Mouse (Mus musculus): Measurements from ENCODE around the gene Lrrc52. TPM values are rescaled to one million over a fixed set of nuclear protein-coding genes. Genes with fewer than 3 reads are reported as not detected.

Gene Lrrc52
- not detected for polyA plus RNA-seq (2015; fragmentation: Illumina TruSeq; extraction: RNeasy Lipid Tissue Mini Kit (QIAGEN cat#74804); ENCODE audit: insufficient read depth, low read depth, low replicate concordance)

DNA sequence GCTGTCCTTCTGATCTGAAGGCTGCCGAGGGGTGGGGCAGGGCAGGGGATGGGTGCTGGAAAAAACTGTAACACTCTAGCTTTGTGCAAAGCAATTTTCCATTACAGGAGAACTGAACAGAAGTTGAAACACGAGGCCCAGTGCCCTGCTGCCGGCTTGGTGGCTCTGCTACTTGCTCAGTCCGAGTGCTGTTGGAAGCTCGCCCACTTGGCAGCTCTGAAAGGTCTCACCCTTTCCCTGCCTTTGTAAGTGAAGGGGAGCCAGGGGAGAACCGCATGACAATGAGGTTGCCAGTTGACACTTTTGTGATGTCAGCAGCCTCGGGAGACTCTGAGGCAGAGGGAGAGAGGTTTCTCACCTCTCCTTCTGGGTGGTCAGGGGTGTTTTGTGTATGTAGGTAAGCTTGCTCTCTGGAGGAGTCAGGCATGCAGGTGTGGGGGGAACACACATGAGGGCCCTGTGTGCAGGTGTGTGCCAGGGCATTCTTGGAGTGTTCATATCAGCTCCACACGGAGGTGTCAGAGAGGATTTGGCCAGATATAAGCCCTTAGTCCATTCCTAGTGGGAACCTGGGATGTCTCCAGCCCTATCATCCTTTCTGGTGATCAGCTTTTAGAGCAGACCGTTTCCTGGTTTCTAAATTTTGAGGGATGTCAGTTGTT lies at the start of gene Lrrc52:
Gene Lrrc52 (minus strand): TSS at position 16 of the 662 bp plus-strand sequence.

Other genes with a start within 250 kb of the Lrrc52 start
- gene Uck2, start 181.5 kb downstream of the Lrrc52 start, polyA plus RNA-seq (2015; fragmentation: Illumina TruSeq; extraction: RNeasy Lipid Tissue Mini Kit (QIAGEN cat#74804); ENCODE audit: insufficient read depth, low read depth, low replicate concordance), result 10.1 TPM
- 22.1 TPM for gene Tmco1, start 158.4 kb downstream of the Lrrc52 start, polyA plus RNA-seq (2015; fragmentation: Illumina TruSeq; extraction: RNeasy Lipid Tissue Mini Kit (QIAGEN cat#74804); ENCODE audit: insufficient read depth, low read depth, low replicate concordance)
- 11.2 TPM for gene Aldh9a1, start 116.8 kb downstream of the Lrrc52 start, polyA plus RNA-seq (2015; fragmentation: Illumina TruSeq; extraction: RNeasy Lipid Tissue Mini Kit (QIAGEN cat#74804); ENCODE audit: insufficient read depth, low read depth, low replicate concordance)
- gene Mgst3, start 72.9 kb downstream of the Lrrc52 start, polyA plus RNA-seq (2015; fragmentation: Illumina TruSeq; extraction: RNeasy Lipid Tissue Mini Kit (QIAGEN cat#74804); ENCODE audit: insufficient read depth, low read depth, low replicate concordance), result 6.1 TPM
- gene Rxrg, start 131.6 kb upstream of the Lrrc52 start, polyA plus RNA-seq (2015; fragmentation: Illumina TruSeq; extraction: RNeasy Lipid Tissue Mini Kit (QIAGEN cat#74804); ENCODE audit: insufficient read depth, low read depth, low replicate concordance), result 1.2 TPM
- not detected for gene Lmx1a, start 222.5 kb upstream of the Lrrc52 start, polyA plus RNA-seq (2015; fragmentation: Illumina TruSeq; extraction: RNeasy Lipid Tissue Mini Kit (QIAGEN cat#74804); ENCODE audit: insufficient read depth, low read depth, low replicate concordance)

Data from pancreas, adult 10 weeks (tissue).